Mouse (Mus musculus) gastrocnemius, postnatal 36 days (tissue): ENCODE measurements around the gene Mlana. TPM values are rescaled to one million over a fixed set of nuclear protein-coding genes. Genes with fewer than 3 reads are reported as not detected.

ENCODE experiments used
- DNase-seq, 2 experiments: peaks; one replicate each; pipeline ENCODE4 v3.0.0; 2022
- intact Hi-C: fragments of 180-260 bp; cut with DNase I; formaldehyde crosslinking; loops from one replicate; pipeline ENCODE4 v1.15.1; 2025
- total RNA-seq, 2 experiments: library from RNA; stranded (reverse); gene quantifications; 2 replicates each; pipeline ENCODE4 v1.2.3; 2021

The Mlana gene
- total RNA-seq, 2 experiments from 2014 or later = 0.31 TPM; not detected in 1

GRCm38 (mm10) chr19:29674946-29675345 lies 22.7 kb upstream of the Mlana start:
- intact Hi-C loops = no loop called here
- no peak for DNase-seq

- intact Hi-C loops = no loop called here
- no peak for DNase-seq
Observed at GRCm38 (mm10) chr19:29675562-29676078, 22.0 kb upstream of the Mlana start.

- intact Hi-C loops = no loop called here
- DNase-seq = no peak
Observed at GRCm38 (mm10) chr19:29676479-29677193, 21.0 kb upstream of the Mlana start.

- intact Hi-C loops = no loop called here
- DNase-seq = no peak
Observed at GRCm38 (mm10) chr19:29678181-29678778, 19.3 kb upstream of the Mlana start.

- intact Hi-C loops = loop anchor here (5.0 kb wide), 1 partner anchor 297 kb away; no protein-coding TSS in a partner anchor
Observed at GRCm38 (mm10) chr19:29680182-29681152, 17.2 kb upstream of the Mlana start.

GRCm38 (mm10) chr19:29683844-29684540 lies 13.6 kb upstream of the Mlana start:
- intact Hi-C loops = loop anchor here (2.0 to 5.0 kb wide), 2 partner anchors 137 to 293 kb away; no protein-coding TSS in a partner anchor
- peak; percentile 58 to 72 for DNase-seq

More at GRCm38 (mm10) chr19:29680182-29681152, 17.2 kb upstream of the Mlana start:
- DNase-seq = no peak

- DNase-seq = no peak
- intact Hi-C loops = no loop called here
Observed at GRCm38 (mm10) chr19:29695071-29695470, 2.6 kb upstream of the Mlana start.

GRCm38 (mm10) chr19:29696309-29696708 lies 1.3 kb upstream of the Mlana start:
- no peak for DNase-seq
- intact Hi-C loops = no loop called here

- intact Hi-C loops = no loop called here
- no peak for DNase-seq
Observed at GRCm38 (mm10) chr19:29696840-29697239, 784 bp upstream of the Mlana start.

GRCm38 (mm10) chr19:29701707-29702106 lies 4.1 kb downstream of the Mlana start:
- DNase-seq = no peak
- intact Hi-C loops = no loop called here

GRCm38 (mm10) chr19:29704436-29704835 lies 6.8 kb downstream of the Mlana start:
- no peak for DNase-seq
- intact Hi-C loops = no loop called here

GRCm38 (mm10) chr19:29707314-29707898 lies 9.8 kb downstream of the Mlana start:
- intact Hi-C loops = no loop called here
- no peak for DNase-seq

GRCm38 (mm10) chr19:29708003-29708402 lies 10.4 kb downstream of the Mlana start:
- no peak for DNase-seq
- intact Hi-C loops = no loop called here

GRCm38 (mm10) chr19:29708461-29708860 lies 10.8 kb downstream of the Mlana start:
- no peak for DNase-seq
- intact Hi-C loops = no loop called here

- intact Hi-C loops = no loop called here
- DNase-seq = no peak
Observed at GRCm38 (mm10) chr19:29709461-29709860, 11.8 kb downstream of the Mlana start.

- intact Hi-C loops = no loop called here
- no peak for DNase-seq
Observed at GRCm38 (mm10) chr19:29713451-29713850, 15.8 kb downstream of the Mlana start.

GRCm38 (mm10) chr19:29717854-29718253 lies 20.2 kb downstream of the Mlana start:
- no peak for DNase-seq
- intact Hi-C loops = no loop called here

- no peak for DNase-seq
- intact Hi-C loops = no loop called here
Observed at GRCm38 (mm10) chr19:29718476-29718875, 20.9 kb downstream of the Mlana start.

GRCm38 (mm10) chr19:29735421-29735820 lies 37.8 kb downstream of the Mlana start:
- intact Hi-C loops = no loop called here
- no peak for DNase-seq

GRCm38 (mm10) chr19:29739608-29740007 lies 42.0 kb downstream of the Mlana start:
- intact Hi-C loops = no loop called here
- DNase-seq = no peak
